31 mouse cellular contexts compared by ENCODE assay signal in genomic region chr10:67529769-67530168, GRCm38 (mm10). TPM values are rescaled to one million over a fixed set of nuclear protein-coding genes. Genes with fewer than 3 reads are reported as not detected.
"Had no signal": no experiment of that assay in that cellular context is flagged by ENCODE, and none has a peak within 500 bp of the region (broad histone marks: within the 10 kb centered on the region; RNA-seq: fewer than 3 reads in every experiment).

No protein-coding gene starts in this region.

- H3K36me3 ChIP-seq: limb, embryonic 10.5 days; limb, embryonic 12.5 days; limb, embryonic 13.5 days; limb, embryonic 15.5 days; liver, embryonic 12.5 days; liver, embryonic 13.5 days; liver, embryonic 15.5 days; lung, embryonic 15.5 days; midbrain, embryonic 10.5 days; midbrain, embryonic 12.5 days; midbrain, embryonic 13.5 days; midbrain, embryonic 15.5 days had no signal

- H3K4me3 ChIP-seq: limb, embryonic 10.5 days; limb, embryonic 12.5 days; limb, embryonic 13.5 days; limb, embryonic 15.5 days; liver, embryonic 12.5 days; liver, embryonic 13.5 days; liver, embryonic 15.5 days; lung, embryonic 15.5 days; megakaryocyte, embryonic 14.5 days; midbrain, embryonic 10.5 days; midbrain, embryonic 12.5 days; midbrain, embryonic 13.5 days; midbrain, embryonic 15.5 days; myocyte had no signal

- ATAC-seq: liver, embryonic 12.5 days; liver, postnatal 0 days; lung, postnatal 0 days; midbrain, embryonic 13.5 days; midbrain, embryonic 15.5 days; midbrain, embryonic 16.5 days had no signal

- H3K27ac ChIP-seq: limb, embryonic 10.5 days; limb, embryonic 12.5 days; limb, embryonic 13.5 days; limb, embryonic 15.5 days; liver, embryonic 12.5 days; liver, embryonic 13.5 days; liver, embryonic 14.5 days; liver, embryonic 15.5 days; lung, embryonic 15.5 days; macrophage; midbrain, embryonic 10.5 days; midbrain, embryonic 12.5 days; midbrain, embryonic 13.5 days; midbrain, embryonic 15.5 days had no signal

- H3K4me1 ChIP-seq: limb, embryonic 10.5 days; limb, embryonic 12.5 days; limb, embryonic 13.5 days; liver, embryonic 12.5 days; liver, embryonic 13.5 days; liver, embryonic 15.5 days; lung, embryonic 15.5 days; midbrain, embryonic 12.5 days; midbrain, embryonic 15.5 days had no signal

- H3K9ac ChIP-seq: limb, embryonic 12.5 days; limb, embryonic 13.5 days; limb, embryonic 15.5 days; liver, embryonic 12.5 days; liver, embryonic 13.5 days; liver, embryonic 14.5 days; liver, embryonic 15.5 days; liver, postnatal 0 days; lung, embryonic 14.5 days; lung, embryonic 15.5 days; midbrain, embryonic 12.5 days; midbrain, embryonic 13.5 days; midbrain, embryonic 15.5 days had no signal

- H3K4me2 ChIP-seq: limb, embryonic 12.5 days; limb, embryonic 13.5 days; limb, embryonic 15.5 days; liver, embryonic 11.5 days; liver, embryonic 12.5 days; liver, embryonic 13.5 days; liver, embryonic 15.5 days; lung, embryonic 14.5 days; lung, embryonic 15.5 days; midbrain, embryonic 11.5 days; midbrain, embryonic 12.5 days; midbrain, embryonic 13.5 days; midbrain, embryonic 15.5 days had no signal

- H3K9me3 ChIP-seq: limb, embryonic 10.5 days; limb, embryonic 12.5 days; limb, embryonic 13.5 days; limb, embryonic 15.5 days; liver, embryonic 12.5 days; liver, embryonic 13.5 days; liver, embryonic 15.5 days; lung, embryonic 15.5 days; midbrain, embryonic 10.5 days; midbrain, embryonic 12.5 days; midbrain, embryonic 13.5 days; midbrain, embryonic 15.5 days had no signal

- DNase-seq: left cerebral cortex, postnatal 4 days; liver; liver, embryonic 13.5 days; liver, postnatal 0 days; lung, adult 18-20 months; lung, adult 2 months; lung, embryonic 14.5 days; lung, postnatal 10 days; lung, postnatal 14 days; lung, postnatal 36 days; lung, postnatal 4 days; midbrain, embryonic 14.5 days had no signal

RNA-seq across cellular contexts. Expression of gene Egr2, which starts 5.5 kb away (rescaled TPM):
- polyA plus RNA-seq: midbrain, embryonic 11.5 days had no signal
